Mouse (Mus musculus) CD4-positive naive resting alpha-beta T cell, adult 76 days (primary cell): ENCODE data around the gene Ercc6. TPM values are rescaled to one million over a fixed set of nuclear protein-coding genes. Genes with fewer than 3 reads are reported as not detected.

ENCODE experiments used
- total RNA-seq: library from RNA; stranded (reverse); gene quantifications from one replicate; pipeline ENCODE4 v1.2.4, GENCODE M21; 2023

Ercc6 gene
- total RNA-seq, result 60.1 TPM

GRCm38 (mm10) chr14:32513336-32514032, at the start of gene Ercc6:
TSS of gene Ercc6 (plus strand) at chr14:32513521.

GRCm38 (mm10) chr14:32464601-32465505, 48.5 kb upstream of the Ercc6 start, which contains the start of gene Slc18a3:
TSS of gene Slc18a3 (minus strand) at chr14:32464850.

GRCm38 (mm10) chr14:32465889-32466288, 47.4 kb upstream of the Ercc6 start, which contains the start of gene Chat:
TSS of gene Chat (minus strand) at chr14:32465989.

GRCm38 (mm10) chr14:32599290-32600041, 86.1 kb downstream of the Ercc6 start, which contains the start of gene Prrxl1:
TSS of gene Prrxl1 (plus strand) at chr14:32599407.

Other genes starting within 250 kb of the Ercc6 start
- 0.35 TPM for gene Ogdhl, start 191.5 kb upstream of the Ercc6 start, total RNA-seq
- not detected for gene 1700024G13Rik, start 125.1 kb upstream of the Ercc6 start, total RNA-seq
- not detected for gene Slc18a3, start 48.7 kb upstream of the Ercc6 start, total RNA-seq
- not detected for gene Chat, start 47.5 kb upstream of the Ercc6 start, total RNA-seq
- gene Prrxl1, start 85.9 kb downstream of the Ercc6 start, total RNA-seq, result not detected
- gene 3425401B19Rik, start 171.8 kb downstream of the Ercc6 start, total RNA-seq, result not detected